Mouse (Mus musculus): Measurements from ENCODE around the gene Sec16a.

GRCm38 (mm10) chr2:26360772-26361171, 84.2 kb downstream of the Sec16a start, which contains the start of gene Card9:
- TF ChIP-seq CTCF (IDR thresholded peaks at IDR 0.05; ENCODE audit: insufficient read depth, low read depth, low read length) (no peak), POLR2A (IDR thresholded peaks at IDR 0.05; ENCODE audit: insufficient read depth, low read depth, low read length) (no peak)
